Mouse (Mus musculus): ENCODE results near the gene Bnip2.

Gene Bnip2

GRCm38 (mm10) chr9:70047839-70048238 is 58.6 kb downstream of the Bnip2 start:
- DNase-seq (ENCODE audit: inconsistent ontology term), result peak; percentile 25

- peak; percentile 35 for DNase-seq (ENCODE audit: inconsistent ontology term)
These were observed 59.0 kb downstream of the Bnip2 start for GRCm38 (mm10) chr9:70048280-70048679.

GRCm38 (mm10) chr9:70048751-70049415 is 59.6 kb downstream of the Bnip2 start:
- peak; percentile 79 for DNase-seq (ENCODE audit: inconsistent ontology term)

- no peak for DNase-seq (ENCODE audit: inconsistent ontology term)
These were observed 60.1 kb downstream of the Bnip2 start for GRCm38 (mm10) chr9:70049416-70049783.

- no peak for DNase-seq (ENCODE audit: inconsistent ontology term)
These were observed 60.6 kb downstream of the Bnip2 start for GRCm38 (mm10) chr9:70049839-70050238.

GRCm38 (mm10) chr9:70052730-70053129 is 63.5 kb downstream of the Bnip2 start:
- no peak for DNase-seq (ENCODE audit: inconsistent ontology term)

GRCm38 (mm10) chr9:70053411-70053810 is 64.1 kb downstream of the Bnip2 start:
- DNase-seq (ENCODE audit: inconsistent ontology term), result no peak
